Mouse (Mus musculus) stomach, embryonic 16.5 days (tissue): ENCODE results near the gene Fgd3. TPM values are rescaled to one million over a fixed set of nuclear protein-coding genes. Genes with fewer than 3 reads are reported as not detected.

Source experiments
- ATAC-seq: fragments of 200-750 bp; cut with Nextera tagmentation; 2 replicates; pipeline ENCODE4 v1.8.0; 2017; ENCODE audit warnings: moderate number of reproducible peaks, moderate TSS enrichment; ENCODE audit not compliant: insufficient read depth, low FRiP score
- H3K27ac ChIP-seq: fragments of 300-500 bp; sonication (generic); 2 replicates; pipeline ENCODE4 v1.5.1; 2014; ENCODE audit warnings: low read length
- H3K27me3 ChIP-seq: fragments of 300-500 bp; sonication (generic); 2 replicates; pipeline ENCODE4 v1.6.1; 2014; ENCODE audit warnings: low read length, control low read depth, mixed read lengths; ENCODE audit not compliant: control insufficient read depth, insufficient read depth
- H3K36me3 ChIP-seq: fragments of 300-500 bp; sonication (generic); 2 replicates; pipeline ENCODE4 v1.6.1; 2014; ENCODE audit warnings: low read length; ENCODE audit not compliant: control insufficient read depth, insufficient read depth
- H3K4me1 ChIP-seq: fragments of 300-500 bp; sonication (generic); 2 replicates; pipeline ENCODE4 v1.6.1; 2014; ENCODE audit warnings: low read length, control low read depth, mixed read lengths; ENCODE audit not compliant: control insufficient read depth, insufficient read depth
- H3K4me2 ChIP-seq: fragments of 300-500 bp; sonication (generic); 2 replicates; pipeline ENCODE4 v1.6.1; 2014; ENCODE audit warnings: low read depth, low read length, mixed read lengths
- H3K4me3 ChIP-seq: fragments of 300-500 bp; sonication (generic); replicated peaks from 2 replicates; pipeline ENCODE4 v1.5.1; 2014; ENCODE audit warnings: mild to moderate bottlenecking, low read length
- H3K9ac ChIP-seq: fragments of 300-500 bp; sonication (generic); 2 replicates; pipeline ENCODE4 v1.6.1; 2014; ENCODE audit warnings: low read length
- H3K9me3 ChIP-seq: fragments of 300-500 bp; sonication (generic); replicated peaks from 2 replicates; pipeline ENCODE4 v1.6.1; 2016; ENCODE audit warnings: low read length, control low read depth; ENCODE audit not compliant: control insufficient read depth
- WGBS: fragments of 180-500 bp; shearing (Covaris S2); extraction: QIAGEN DNeasy Blood & Tissue Kit; methylation state at CpG from one replicate; pipeline ENCODE4 v1.1.7; 2014; 5-methylcytosine and 5-hydroxymethylcytosine counted together
- polyA plus RNA-seq: library from polyadenylated mRNA; unstranded; fragments of >200 nt; fragmentation: Nextera tagmentation; extraction: Ambion mirVana; gene quantifications from 2 replicates; pipeline ENCODE4 v1.2.1, GENCODE M21; 2015

The Fgd3 gene
- polyA plus RNA-seq = 0.40 and 0.51 TPM in 2 replicates

- WGBS = 6% methylated on average over 10 of the region's 10 CpGs
These were observed at the start of gene Fgd3 for GRCm38 (mm10) chr13:49320040-49320439. Gene Fgd3, minus strand, starts transcription at chr13:49320311.

GRCm38 (mm10) chr13:49369404-49369803, 49.3 kb upstream of the Fgd3 start:
- Histone ChIP-seq H3K9me3 (no peaks in the 10 kb centered on the region), H3K27me3 (no peaks in the 10 kb centered on the region), H3K4me2 (no peak overlapping the region), H3K36me3 (no peaks in the 10 kb centered on the region), H3K27ac (no peak overlapping the region), H3K4me1 (peaks cover 32% of the 10 kb centered on the region), H3K4me3 (no peak overlapping the region), H3K9ac (no peak overlapping the region)
- 90% methylated on average over 10 of the region's 10 CpGs for WGBS
- no peak for ATAC-seq

More at GRCm38 (mm10) chr13:49320040-49320439, at the start of gene Fgd3:
- Histone ChIP-seq H3K27ac (no peak within 1 kb of the TSS), H3K27me3 (no peaks in the 10 kb centered on the region), H3K4me2 (peak within 1 kb of the TSS; percentile 42), H3K36me3 (no peaks in the 10 kb centered on the region), H3K9me3 (no peaks in the 10 kb centered on the region), H3K4me1 (peaks cover 11% of the 10 kb centered on the region; the same call in 1 of the 2 replicates), H3K9ac (peak within 1 kb of the TSS; percentile 50; the same call in 1 of the 2 replicates), H3K4me3 (no peak within 1 kb of the TSS; the same call in 1 of the 2 replicates)
- peak; percentile 74 for ATAC-seq

- H3K4me3 ChIP-seq = no peak overlapping the region
- H3K36me3 ChIP-seq = no peaks in the 10 kb centered on the region
- H3K9me3 ChIP-seq = no peaks in the 10 kb centered on the region
- peak overlapping the region; percentile 68 for H3K27ac ChIP-seq
- ATAC-seq = no peak
- H3K4me1 ChIP-seq = peaks cover 32% of the 10 kb centered on the region
- WGBS = 70% methylated on average over 4 of the region's 4 CpGs
- no peaks in the 10 kb centered on the region for H3K27me3 ChIP-seq
- H3K9ac ChIP-seq = no peak overlapping the region
- no peak overlapping the region for H3K4me2 ChIP-seq
These were observed 47.7 kb upstream of the Fgd3 start for GRCm38 (mm10) chr13:49367657-49368440.

- Histone ChIP-seq H3K27me3 (no peaks in the 10 kb centered on the region), H3K36me3 (no peaks in the 10 kb centered on the region), H3K27ac (no peak overlapping the region), H3K4me1 (peaks cover 43% of the 10 kb centered on the region), H3K4me2 (no peak overlapping the region), H3K4me3 (no peak overlapping the region), H3K9ac (no peak overlapping the region), H3K9me3 (no peaks in the 10 kb centered on the region)
- WGBS = 76% methylated on average over 2 of the region's 2 CpGs
- ATAC-seq = no peak
These were observed 44.6 kb upstream of the Fgd3 start for GRCm38 (mm10) chr13:49364716-49365115.

- Histone ChIP-seq H3K4me3 (no peak overlapping the region), H3K36me3 (no peaks in the 10 kb centered on the region), H3K4me2 (no peak overlapping the region), H3K9me3 (no peaks in the 10 kb centered on the region), H3K4me1 (peaks cover 39% of the 10 kb centered on the region), H3K27ac (peak overlapping the region; percentile 35; the same call in 1 of the 2 replicates), H3K9ac (no peak overlapping the region), H3K27me3 (no peaks in the 10 kb centered on the region)
- WGBS = 84% methylated on average over 2 of the region's 2 CpGs
- no peak; the same call in 1 of the 2 replicates for ATAC-seq
These were observed 42.7 kb upstream of the Fgd3 start for GRCm38 (mm10) chr13:49362804-49363203.

- Histone ChIP-seq H3K4me3 (no peak overlapping the region), H3K27me3 (no peaks in the 10 kb centered on the region), H3K9ac (no peak overlapping the region), H3K4me2 (no peak overlapping the region), H3K4me1 (peaks cover 34% of the 10 kb centered on the region), H3K36me3 (no peaks in the 10 kb centered on the region), H3K9me3 (no peaks in the 10 kb centered on the region), H3K27ac (peak overlapping the region; percentile 35; the same call in 1 of the 2 replicates)
- 74% methylated on average over 7 of the region's 7 CpGs for WGBS
- peak; percentile 44; the same call in 1 of the 2 replicates for ATAC-seq
These were observed 42.3 kb upstream of the Fgd3 start for GRCm38 (mm10) chr13:49362364-49362763.

GRCm38 (mm10) chr13:49360906-49361406, 40.8 kb upstream of the Fgd3 start:
- 10% methylated on average over 3 of the region's 3 CpGs for WGBS
- peaks cover 25% of the 10 kb centered on the region for H3K4me1 ChIP-seq
- H3K27me3 ChIP-seq = no peaks in the 10 kb centered on the region
- no peak overlapping the region for H3K4me2 ChIP-seq
- no peaks in the 10 kb centered on the region for H3K36me3 ChIP-seq
- no peaks in the 10 kb centered on the region for H3K9me3 ChIP-seq
- H3K27ac ChIP-seq = no peak overlapping the region
- no peak overlapping the region for H3K4me3 ChIP-seq
- no peak overlapping the region for H3K9ac ChIP-seq
- ATAC-seq = no peak

GRCm38 (mm10) chr13:49358184-49358583, 38.1 kb upstream of the Fgd3 start:
- Histone ChIP-seq H3K4me1 (peaks cover 22% of the 10 kb centered on the region), H3K9me3 (no peaks in the 10 kb centered on the region), H3K27me3 (no peaks in the 10 kb centered on the region), H3K9ac (no peak overlapping the region), H3K4me2 (no peak overlapping the region), H3K4me3 (no peak overlapping the region), H3K27ac (no peak overlapping the region), H3K36me3 (no peaks in the 10 kb centered on the region)
- no peak for ATAC-seq
- whole genome bisulfite sequencing = 91% methylated on average over 3 of the region's 3 CpGs

GRCm38 (mm10) chr13:49357367-49358026, 37.4 kb upstream of the Fgd3 start:
- H3K36me3 ChIP-seq = no peaks in the 10 kb centered on the region
- no peak overlapping the region for H3K27ac ChIP-seq
- 96% methylated on average over 8 of the region's 8 CpGs for WGBS
- peaks cover 20% of the 10 kb centered on the region for H3K4me1 ChIP-seq
- no peaks in the 10 kb centered on the region for H3K9me3 ChIP-seq
- H3K9ac ChIP-seq = no peak overlapping the region
- H3K27me3 ChIP-seq = no peaks in the 10 kb centered on the region
- no peak overlapping the region for H3K4me2 ChIP-seq
- ATAC-seq = no peak
- H3K4me3 ChIP-seq = no peak overlapping the region
